Mouse (Mus musculus) cortical plate, adult 2 months (tissue): Measurements from ENCODE around the gene Dhrs3.

Experiments
- CTCF ChIP-seq: fragments of 200-500 bp; IDR thresholded peaks from 2 replicates; pipeline ENCODE4 v1.5.1; 2011; ENCODE audit warnings: mild to moderate bottlenecking, control low read depth, low read length; ENCODE audit not compliant: insufficient read depth; ENCODE audit errors: extremely low read depth
- POLR2A ChIP-seq: fragments of 200-500 bp; IDR thresholded peaks from 2 replicates; pipeline ENCODE4 v1.6.1; 2011; ENCODE audit warnings: mild to moderate bottlenecking, low read length, control low read depth; ENCODE audit not compliant: insufficient read depth; ENCODE audit errors: extremely low read depth

DNA sequence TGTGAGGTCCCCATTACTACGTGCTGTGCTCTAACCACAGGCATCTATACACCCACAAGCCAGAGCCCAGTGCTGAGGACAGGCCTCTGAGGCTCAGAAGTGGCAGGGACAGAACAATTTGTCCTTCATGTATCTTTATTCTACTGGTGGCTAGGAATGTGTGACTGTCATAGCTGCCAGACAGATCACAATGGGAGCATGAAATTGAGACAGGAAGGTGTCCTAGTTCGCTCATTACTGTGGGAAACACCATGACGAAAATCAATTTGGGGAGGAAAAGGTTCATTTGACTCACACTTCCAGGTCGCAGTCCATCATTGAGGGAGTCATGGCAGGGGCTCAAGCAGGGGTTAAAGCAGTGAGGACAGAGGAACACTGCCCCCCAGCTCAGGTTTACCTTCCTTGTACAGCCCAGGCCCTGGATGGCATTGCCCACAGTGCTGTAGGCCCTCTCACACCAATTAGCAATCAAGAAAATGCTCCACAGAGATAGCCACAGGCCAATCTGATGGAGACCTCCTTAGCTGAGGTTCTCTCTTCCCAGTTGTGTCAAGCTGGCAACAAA lies 47.3 kb downstream of the Dhrs3 start:
- TF ChIP-seq POLR2A (no peak), CTCF (no peak)
